Mouse (Mus musculus) kidney, adult 2 months (tissue): ENCODE data around the gene Itgam.

ENCODE experiments used
- CTCF ChIP-seq: fragments of 200-500 bp; conservative IDR thresholded peaks from 2 replicates; pipeline ENCODE4 v1.5.1; 2011; ENCODE audit warnings: low read depth, mild to moderate bottlenecking, control low read depth, low read length, moderate library complexity, mixed read lengths; ENCODE audit not compliant: insufficient read depth, insufficient read length
- POLR2A ChIP-seq: fragments of 200-500 bp; IDR thresholded peaks from one replicate; pipeline ENCODE4 v1.6.1; 2011; ENCODE audit warnings: low read depth, low read length, control low read depth

DNA sequence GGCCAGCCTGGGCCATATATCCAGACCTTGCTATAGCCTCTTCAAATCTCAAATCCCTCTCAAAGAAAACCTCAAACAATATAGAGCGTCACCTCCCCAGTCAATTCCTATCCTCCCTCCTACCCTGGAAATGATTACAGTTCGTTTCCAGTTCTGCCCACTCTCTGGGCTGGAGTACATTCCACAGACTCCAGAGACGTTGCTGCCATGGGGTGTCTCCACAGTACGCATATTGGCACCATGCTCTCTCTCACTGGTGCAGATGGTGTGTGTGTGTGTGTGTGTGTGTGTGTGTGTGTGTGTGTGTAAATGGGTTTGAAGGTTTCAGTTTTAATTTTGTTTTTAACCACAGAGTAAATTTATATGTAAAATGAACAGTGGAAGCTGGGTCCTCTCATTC lies 42.8 kb downstream of the Itgam start:
- TF ChIP-seq CTCF (no peak), POLR2A (no peak)
